Mouse (Mus musculus): Measurements from ENCODE around the gene Narfl.

The Narfl gene

GRCm38 (mm10) chr17:25831451-25832281, 58.1 kb downstream of the Narfl start:
- DNase-seq, result peak; percentile 41 to 49

- DNase-seq, result peak; percentile 100
Measured at GRCm38 (mm10) chr17:25832436-25833290, 59.1 kb downstream of the Narfl start.
